Mouse (Mus musculus) urinary bladder, postnatal 4 days (tissue): Measurements from ENCODE around the gene Prr23a3.

Source experiments
- DNase-seq, 2 experiments: peaks; one replicate each; pipeline ENCODE4 v3.0.0; 2021 to 2022; ENCODE audit warnings: low spot score in 2 of 2

Prr23a3 gene

DNA sequence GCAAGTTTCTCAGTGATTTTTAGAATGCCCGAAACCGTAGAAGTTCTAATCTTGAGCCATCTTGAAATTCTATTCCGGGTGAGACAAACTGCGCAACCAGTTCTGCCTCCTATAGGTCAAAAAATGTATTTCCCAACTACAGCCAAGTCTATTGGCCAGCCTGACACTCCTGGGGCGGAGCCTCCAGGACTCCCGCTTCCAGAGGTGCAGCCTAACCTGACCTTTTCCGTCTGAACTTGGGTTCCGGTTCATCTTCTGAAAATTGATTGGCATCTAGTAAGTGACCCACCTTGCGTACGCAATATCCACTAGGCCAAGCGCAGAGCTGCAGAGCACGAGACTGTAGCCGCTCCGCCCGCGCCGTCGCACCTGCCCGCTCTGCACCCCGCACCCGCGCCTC, at the start of gene Prr23a3:
Gene Prr23a3 (plus strand): TSS at position 197 of the 400 bp plus-strand sequence.
- DNase-seq, result no peak

GRCm38 (mm10) chr9:98816066-98816465, 48.5 kb upstream of the Prr23a3 start:
- no peak for DNase-seq

GRCm38 (mm10) chr9:98817592-98817991, 47.0 kb upstream of the Prr23a3 start:
- peak in 1 of 2 experiments; percentile 55 for DNase-seq

GRCm38 (mm10) chr9:98818971-98819370, 45.6 kb upstream of the Prr23a3 start:
- peak in 1 of 2 experiments; percentile 44 for DNase-seq

DNA sequence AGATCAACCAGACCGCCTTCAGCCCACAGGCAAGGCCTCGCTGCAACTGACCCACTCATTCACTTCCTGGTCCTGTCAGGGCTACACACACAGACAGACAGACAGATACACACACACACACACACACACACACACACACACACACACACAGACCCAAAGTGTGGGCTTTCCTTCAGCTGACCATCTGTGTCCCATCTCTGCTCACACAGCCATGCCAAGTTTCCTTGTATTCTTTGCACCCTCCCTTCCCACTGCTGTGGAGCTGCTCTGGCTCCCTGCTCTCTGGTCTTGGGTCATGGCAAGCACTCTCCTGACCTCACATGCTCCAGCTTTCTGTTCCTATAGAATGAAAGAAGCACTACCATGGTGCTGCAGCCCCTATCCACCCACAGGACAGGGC, 45.1 kb upstream of the Prr23a3 start:
- peak in 1 of 2 experiments; percentile 56 for DNase-seq

- DNase-seq, result peak in 1 of 2 experiments; percentile 57
Measured at GRCm38 (mm10) chr9:98820461-98820860, 44.1 kb upstream of the Prr23a3 start.

- DNase-seq, result peak; percentile 13 to 51
Measured at GRCm38 (mm10) chr9:98821067-98821466, 43.5 kb upstream of the Prr23a3 start.

- DNase-seq, result peak in 1 of 2 experiments; percentile 10
Measured at GRCm38 (mm10) chr9:98823805-98824204, 40.8 kb upstream of the Prr23a3 start.

DNA sequence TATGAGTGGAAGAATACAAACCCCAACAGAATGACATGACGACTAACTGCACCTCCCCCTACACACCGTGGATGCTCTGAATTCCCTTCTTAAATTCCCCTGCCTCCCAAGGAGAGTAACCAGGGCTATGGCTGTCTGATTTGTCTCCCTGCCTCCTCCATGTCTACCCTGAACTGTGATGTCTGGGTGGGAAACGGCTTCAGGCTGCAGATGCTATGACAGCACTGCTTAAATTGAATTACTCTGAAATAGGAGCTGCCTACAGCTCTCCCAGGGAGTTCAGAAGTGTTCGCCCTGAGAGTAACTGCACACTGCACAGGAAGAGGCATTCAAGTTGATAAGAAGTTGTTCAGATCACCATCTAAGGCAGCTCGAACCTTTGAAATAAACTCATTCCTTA, 35.1 kb upstream of the Prr23a3 start:
- no peak for DNase-seq

GRCm38 (mm10) chr9:98837537-98838074, 27.0 kb upstream of the Prr23a3 start:
- no peak for DNase-seq

DNA sequence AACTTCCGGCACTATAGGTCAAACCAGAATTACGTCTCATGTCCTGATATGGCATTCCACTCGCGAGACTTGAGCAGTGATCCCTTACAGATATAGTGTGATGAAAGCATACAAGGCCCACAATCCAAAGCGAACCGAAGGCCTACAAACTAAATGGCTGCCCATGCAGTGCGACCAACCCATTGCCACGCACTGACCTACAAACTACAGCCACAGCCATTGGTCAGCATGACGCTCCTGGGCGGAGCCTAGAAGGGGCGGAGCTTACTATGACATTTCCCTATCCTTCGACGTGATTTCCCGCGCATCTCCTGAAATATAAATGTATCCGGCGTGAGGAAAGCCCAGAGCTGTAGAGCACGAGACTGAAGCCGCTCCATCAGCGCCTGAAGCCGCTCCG, 22.4 kb upstream of the Prr23a3 start, which contains the start of gene Prr23a1:
Gene Prr23a1 (plus strand): TSS at position 387 of the 400 bp plus-strand sequence.
- DNase-seq, result no peak

- DNase-seq, result no peak
Measured at GRCm38 (mm10) chr9:98856210-98856609, 8.4 kb upstream of the Prr23a3 start, which contains the start of gene Prr23a2. Gene Prr23a2, plus strand, starts transcription at chr9:98856494.

DNA sequence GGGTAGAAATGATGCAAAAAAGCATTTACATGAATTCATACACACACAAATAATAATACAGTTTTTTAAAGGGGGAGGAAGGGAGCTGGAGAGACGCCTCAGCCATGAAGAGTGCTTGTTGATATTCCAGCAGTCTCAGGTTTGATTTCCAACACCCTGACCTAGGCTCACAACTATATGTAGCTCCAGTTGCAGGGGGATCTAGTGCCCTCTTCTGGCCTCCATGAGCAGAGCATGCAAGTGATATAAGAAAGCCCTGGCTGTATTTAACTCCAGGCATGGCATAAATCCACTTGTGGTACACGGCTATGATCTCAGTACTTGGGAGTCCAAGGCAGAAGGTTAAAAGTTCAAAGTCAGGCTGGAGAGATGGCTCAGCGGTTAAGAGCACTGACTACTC, 1.1 kb upstream of the Prr23a3 start:
- DNase-seq, result no peak

DNA sequence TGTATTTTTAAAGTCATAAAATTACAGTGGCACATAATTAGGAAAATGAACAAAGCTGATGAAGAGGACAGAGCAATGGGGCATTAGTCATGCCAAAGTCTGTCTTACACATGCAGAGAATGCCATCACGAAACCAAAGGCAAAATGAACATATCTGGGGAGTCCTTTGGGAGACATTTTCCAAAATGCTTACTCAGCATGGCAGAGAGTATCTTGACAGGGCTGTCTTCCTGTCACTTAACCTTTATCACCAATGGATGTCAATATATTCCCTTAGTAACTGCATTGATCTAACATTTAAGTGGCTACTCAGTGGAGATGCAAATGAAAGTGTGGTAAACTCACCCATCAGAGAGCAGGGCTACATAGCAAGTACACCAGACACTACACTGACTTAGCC, 36.9 kb downstream of the Prr23a3 start:
- DNase-seq, result no peak

DNA sequence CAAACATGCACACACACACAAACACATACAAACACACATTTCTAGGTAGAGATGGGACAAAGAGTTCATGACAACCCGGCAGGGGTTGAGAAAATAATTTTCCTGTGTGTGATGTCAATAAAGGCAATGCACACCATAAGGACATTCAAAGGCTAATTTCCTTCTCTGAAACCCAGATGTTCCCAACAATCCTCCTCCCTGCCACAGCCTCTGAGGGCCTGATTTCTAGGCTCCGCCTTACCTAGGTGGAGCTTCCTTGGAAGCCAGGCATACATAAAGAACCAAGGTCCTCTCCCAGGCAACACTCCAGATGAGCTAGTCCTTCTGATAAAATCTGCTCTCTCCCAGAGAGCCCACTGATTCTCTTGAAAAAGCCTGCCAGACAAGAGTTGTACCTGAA, 38.3 kb downstream of the Prr23a3 start, which contains the start of gene 7420426K07Rik:
Gene 7420426K07Rik (plus strand): TSS at position 301 of the 400 bp plus-strand sequence.
- DNase-seq, result no peak
